ENCODE assay signal across 21 mouse cellular contexts in the genomic region with DNA sequence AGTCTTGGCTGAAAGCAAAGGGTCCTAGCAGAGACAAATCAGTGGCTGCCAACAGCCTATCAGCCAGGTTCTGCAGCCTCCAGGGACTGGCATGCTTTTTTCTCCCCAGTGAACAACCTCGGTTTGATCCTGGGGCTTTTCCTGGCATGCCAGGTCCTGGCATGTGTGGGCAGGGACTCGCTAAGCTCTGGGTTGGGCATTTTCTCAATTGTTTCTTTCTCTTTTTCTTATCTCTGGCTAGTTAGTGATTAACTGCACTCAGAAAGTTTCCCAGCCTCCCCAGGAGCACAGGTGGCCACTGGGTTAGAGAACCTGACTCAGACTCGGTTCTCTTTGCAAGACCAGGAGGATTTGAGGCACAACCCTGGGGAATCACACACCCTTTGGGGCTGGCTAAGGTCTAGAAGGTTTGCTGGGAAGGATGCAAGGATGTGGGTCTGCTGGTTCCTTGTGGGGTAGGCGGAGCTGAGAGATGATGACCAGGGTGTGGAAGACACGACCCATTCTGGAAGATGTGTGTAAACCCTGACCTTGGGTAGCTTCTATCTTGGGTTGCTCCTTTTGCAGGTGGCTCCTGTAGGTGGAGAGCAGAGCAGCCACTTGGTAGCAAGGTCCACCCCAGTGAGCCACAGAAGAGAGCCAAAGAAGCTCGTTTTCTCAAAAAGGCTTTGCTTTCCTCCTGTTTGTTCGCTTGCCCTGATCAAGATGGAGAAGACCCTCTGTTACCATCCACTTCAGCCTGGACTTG. TPM values are rescaled to one million over a fixed set of nuclear protein-coding genes. Genes with fewer than 3 reads are reported as not detected.
A peak's percentile ranks its signal among the peaks of the same experiment; 100 is the strongest.
DNase-seq lines count a peak whose midpoint lies in the region; ATAC-seq and TF ChIP-seq lines count a peak whose summit lies in the region.
"Had no signal": no experiment of that assay in that cellular context is flagged by ENCODE, and none has a peak within 500 bp of the region (broad histone marks: within the 10 kb centered on the region; RNA-seq: fewer than 3 reads in every experiment).

No protein-coding gene starts in this region.

- DNase-seq in kidney, adult 9 months, result no peak
- peak; percentile 4 for DNase-seq in Muller cell, postnatal 12 days (ENCODE audit: inconsistent ontology term)
- no peak for DNase-seq in thymus, postnatal 14 days
- DNase-seq in retina, embryonic 14.5 days (ENCODE audit: low spot score), result no peak
- DNase-seq: adrenal gland, postnatal 36 days; cerebellum, adult 8-10 months; heart, adult 18-20 months; layer of hippocampus, postnatal 36 days; left cerebral cortex, postnatal 4 days; right cerebral cortex, postnatal 4 days; thymus, postnatal 25 days had no signal

- no peaks in the 10 kb centered on the region for H3K36me3 ChIP-seq in kidney, embryonic 14.5 days (ENCODE audit: control insufficient read depth, insufficient read depth, low read length)
- no peaks in the 10 kb centered on the region for H3K36me3 ChIP-seq in intestine, postnatal 0 days (ENCODE audit: control insufficient read depth, insufficient read depth)
- H3K36me3 ChIP-seq in small intestine, adult 2 months (ENCODE audit: control insufficient read depth, insufficient read depth, low read length), result no peaks in the 10 kb centered on the region
- H3K36me3 ChIP-seq: embryonic facial prominence, embryonic 13.5 days; heart, embryonic 15.5 days; midbrain, embryonic 12.5 days; neural tube, embryonic 13.5 days had no signal

- 77% methylated on average over 7 of the region's 7 CpGs for WGBS in kidney, embryonic 14.5 days
- WGBS in intestine, postnatal 0 days, result 44% methylated on average over 7 of the region's 7 CpGs
- 30% methylated on average over 7 of the region's 7 CpGs for WGBS in small intestine, adult 2 months

- H3K27me3 ChIP-seq in kidney, embryonic 14.5 days (ENCODE audit: control insufficient read depth, insufficient read depth, low read length), result no peaks in the 10 kb centered on the region
- no peaks in the 10 kb centered on the region for H3K27me3 ChIP-seq in intestine, postnatal 0 days (replicated peaks; ENCODE audit: control insufficient read depth, insufficient read depth, low read length)
- no peaks in the 10 kb centered on the region for H3K27me3 ChIP-seq in small intestine, adult 2 months (ENCODE audit: control insufficient read depth, insufficient read depth, low read length)
- H3K27me3 ChIP-seq: CH12.LX; embryonic facial prominence, embryonic 13.5 days; midbrain, embryonic 12.5 days; neural tube, embryonic 13.5 days had no signal

- H3K4me3 ChIP-seq in kidney, embryonic 14.5 days (ENCODE audit: low read length), result no peak overlapping the region
- no peak overlapping the region for H3K4me3 ChIP-seq in intestine, postnatal 0 days (ENCODE audit: low read depth, low read length)
- H3K4me3 ChIP-seq in small intestine, adult 2 months (ENCODE audit: low read depth, low read length), result peak overlapping the region; percentile 31
- H3K4me3 ChIP-seq: embryonic facial prominence, embryonic 13.5 days; heart, embryonic 15.5 days; midbrain, embryonic 12.5 days; neural tube, embryonic 13.5 days had no signal

- TF ChIP-seq CTCF in intestine, postnatal 0 days (IDR thresholded peaks at IDR 0.05; ENCODE audit: low read depth), result 0 out of 2 replicates have a peak, but pooled peaks have one; percentile 13
- no peak for TF ChIP-seq CTCF in small intestine, adult 2 months (IDR thresholded peaks at IDR 0.05; ENCODE audit: extremely low read depth, insufficient read length, insufficient replicate concordance, low read depth, low read length)

- no peak overlapping the region for H3K9ac ChIP-seq in kidney, embryonic 14.5 days (ENCODE audit: low read depth, low read length)
- no peak overlapping the region for H3K9ac ChIP-seq in intestine, postnatal 0 days (ENCODE audit: low read depth, low read length)
- H3K9ac ChIP-seq: embryonic facial prominence, embryonic 13.5 days; heart, embryonic 15.5 days; midbrain, embryonic 12.5 days; neural tube, embryonic 13.5 days had no signal

- 0 out of 2 replicates have a peak, but pooled peaks cover 5% of the 10 kb centered on the region for H3K4me1 ChIP-seq in kidney, embryonic 14.5 days (ENCODE audit: control insufficient read depth, insufficient read depth, low read length)
- H3K4me1 ChIP-seq in intestine, postnatal 0 days (replicated peaks; ENCODE audit: control insufficient read depth, insufficient read depth, low read length), result peaks cover 24% of the 10 kb centered on the region
- peaks cover 39% of the 10 kb centered on the region for H3K4me1 ChIP-seq in small intestine, adult 2 months (ENCODE audit: control insufficient read depth, insufficient read depth, insufficient read length, low read length)
- H3K4me1 ChIP-seq: midbrain, embryonic 12.5 days; neural tube, embryonic 13.5 days had no signal

- peak overlapping the region; percentile 30; the same call in 1 of the 2 replicates for H3K27ac ChIP-seq in kidney, embryonic 14.5 days (ENCODE audit: low read depth, low read length)
- H3K27ac ChIP-seq in intestine, postnatal 0 days (ENCODE audit: low read depth, low read length), result peak overlapping the region; percentile 74
- peak overlapping the region; percentile 90 for H3K27ac ChIP-seq in small intestine, adult 2 months (ENCODE audit: insufficient read depth, low read depth, low read length)
- H3K27ac ChIP-seq: embryonic facial prominence, embryonic 13.5 days; heart, embryonic 15.5 days; midbrain, embryonic 12.5 days; neural tube, embryonic 13.5 days had no signal

- TF ChIP-seq POLR2A in small intestine, adult 2 months (IDR thresholded peaks at IDR 0.05; ENCODE audit: low read depth, low read length), result no peak

- no peaks in the 10 kb centered on the region for H3K9me3 ChIP-seq in kidney, embryonic 14.5 days (ENCODE audit: control insufficient read depth, low read length)
- H3K9me3 ChIP-seq in intestine, postnatal 0 days (ENCODE audit: control insufficient read depth), result no peaks in the 10 kb centered on the region
- H3K9me3 ChIP-seq: embryonic facial prominence, embryonic 13.5 days; heart, embryonic 15.5 days; midbrain, embryonic 12.5 days; neural tube, embryonic 13.5 days had no signal

- no peak overlapping the region for H3K4me2 ChIP-seq in kidney, embryonic 14.5 days (replicated peaks; ENCODE audit: low read depth, low read length)
- H3K4me2 ChIP-seq in intestine, postnatal 0 days (replicated peaks; ENCODE audit: low read depth), result peak overlapping the region; percentile 37
- H3K4me2 ChIP-seq: embryonic facial prominence, embryonic 13.5 days; heart, embryonic 15.5 days; liver, embryonic 11.5 days; midbrain, embryonic 12.5 days; neural tube, embryonic 13.5 days had no signal

- ATAC-seq in kidney, embryonic 14.5 days (ENCODE audit: low FRiP score, low TSS enrichment), result no peak
- ATAC-seq in intestine, postnatal 0 days, result peak; percentile 83
- no peak for ATAC-seq in cerebellum, adult (ENCODE audit: insufficient number of reproducible peaks, low FRiP score, low TSS enrichment)

RNA-seq across cellular contexts. Expression of a gene that starts 22.4 kb away (rescaled TPM):
- 19.1 and 29.6 TPM in 2 replicates for polyA plus RNA-seq in kidney, embryonic 14.5 days (2014; fragmentation: Nextera tagmentation; extraction: Ambion mirVana)
- 19.8 and 24.3 TPM in 2 replicates for polyA plus RNA-seq in intestine, postnatal 0 days (2015; fragmentation: Nextera tagmentation; extraction: Ambion mirVana)
- polyA plus RNA-seq in small intestine, adult 2 months (2012; rRNA removed), result 24.8 and 34.2 TPM in 2 replicates
- polyA plus RNA-seq: midbrain, embryonic 12.5 days had no signal

Comparison
In these comparisons a context has a peak if more than half of its experiments do, and no peak if none do; other contexts are left out.
1. H3K27ac ChIP-seq: peak in every context shown above with its lines; median percentile 90 in small intestine, adult 2 months; 74 in intestine, postnatal 0 days; 30 in kidney, embryonic 14.5 days.